Mouse (Mus musculus): ENCODE results near the gene Gm10721. TPM values are rescaled to one million over a fixed set of nuclear protein-coding genes. Genes with fewer than 3 reads are reported as not detected.
"Not testable (repeated sequence)": the region's sequence is repeated elsewhere in the genome, so short reads cannot be mapped to it uniquely, and the experiment has no call there.

Gene Gm10721
- total and polyA plus RNA-seq, 3 experiments: 0.27 TPM; not detected in 2

GRCm38 (mm10) chr9:3019835-3020727 lies 7.1 kb downstream of the Gm10721 start:
- not testable (repeated sequence) for DNase-seq (ENCODE audit: low read depth, low spot score); H3K4me1 ChIP-seq (ENCODE audit: control insufficient read depth in 1 of 2, insufficient read depth in 2 of 2, low read length in 2 of 2); H3K36me3 ChIP-seq (ENCODE audit: control insufficient read depth in 1 of 2, insufficient read depth in 2 of 2, low read length in 2 of 2)

GRCm38 (mm10) chr9:3022316-3023008 lies 9.5 kb downstream of the Gm10721 start:
- not testable (repeated sequence) for H3K27me3 ChIP-seq (ENCODE audit: control insufficient read depth in 1 of 2, insufficient read depth in 2 of 2, low read length in 2 of 2); H3K4me1 ChIP-seq (ENCODE audit: control insufficient read depth in 1 of 2, insufficient read depth in 2 of 2, low read length in 2 of 2); H3K36me3 ChIP-seq (ENCODE audit: control insufficient read depth in 1 of 2, insufficient read depth in 2 of 2, low read length in 2 of 2); H3K9me3 ChIP-seq (replicated peaks; ENCODE audit: insufficient read depth, low read length); H3K9ac ChIP-seq (ENCODE audit: control insufficient read depth, low read depth, low read length, poor library complexity, severe bottlenecking); H3K27ac ChIP-seq (ENCODE audit: control insufficient read depth, low read depth, low read length); H3K79me2 ChIP-seq (ENCODE audit: control insufficient read depth, insufficient read depth, low read length, poor library complexity); H3K4me3 ChIP-seq (ENCODE audit: control insufficient read depth in 1 of 2, insufficient read depth in 1 of 2, low read depth in 2 of 2, low read length in 2 of 2)
- DNase-seq (ENCODE audit: low read depth, low spot score): peak; percentile 70

More at GRCm38 (mm10) chr9:3019835-3020727, 7.1 kb downstream of the Gm10721 start:
- not testable (repeated sequence) for H3K27me3 ChIP-seq (ENCODE audit: control insufficient read depth in 1 of 2, insufficient read depth in 2 of 2, low read length in 2 of 2); H3K4me3 ChIP-seq (ENCODE audit: control insufficient read depth in 1 of 2, insufficient read depth in 1 of 2, low read depth in 2 of 2, low read length in 2 of 2); H3K27ac ChIP-seq (ENCODE audit: control insufficient read depth, low read depth, low read length); H3K79me2 ChIP-seq (ENCODE audit: control insufficient read depth, insufficient read depth, low read length, poor library complexity); H3K9me3 ChIP-seq (replicated peaks; ENCODE audit: insufficient read depth, low read length); H3K9ac ChIP-seq (ENCODE audit: control insufficient read depth, low read depth, low read length, poor library complexity, severe bottlenecking)

GRCm38 (mm10) chr9:3023312-3023984 lies 10.5 kb downstream of the Gm10721 start, which contains the start of gene Gm10718:
Gene Gm10718 (plus strand): TSS chr9:3023547.
- H3K27me3 ChIP-seq (ENCODE audit: control insufficient read depth in 1 of 2, insufficient read depth in 2 of 2, low read length in 2 of 2); H3K79me2 ChIP-seq (ENCODE audit: control insufficient read depth, insufficient read depth, low read length, poor library complexity); DNase-seq (ENCODE audit: low read depth, low spot score); H3K36me3 ChIP-seq (ENCODE audit: control insufficient read depth in 1 of 2, insufficient read depth in 2 of 2, low read length in 2 of 2); H3K4me3 ChIP-seq (ENCODE audit: control insufficient read depth in 1 of 2, insufficient read depth in 1 of 2, low read depth in 2 of 2, low read length in 2 of 2); H3K9me3 ChIP-seq (replicated peaks; ENCODE audit: insufficient read depth, low read length); H3K4me1 ChIP-seq (ENCODE audit: control insufficient read depth in 1 of 2, insufficient read depth in 2 of 2, low read length in 2 of 2); H3K27ac ChIP-seq (ENCODE audit: control insufficient read depth, low read depth, low read length); H3K9ac ChIP-seq (ENCODE audit: control insufficient read depth, low read depth, low read length, poor library complexity, severe bottlenecking): not testable (repeated sequence)

- DNase-seq (ENCODE audit: low read depth, low spot score); H3K4me1 ChIP-seq (ENCODE audit: control insufficient read depth in 1 of 2, insufficient read depth in 2 of 2, low read length in 2 of 2); H3K9ac ChIP-seq (ENCODE audit: control insufficient read depth, low read depth, low read length, poor library complexity, severe bottlenecking); H3K79me2 ChIP-seq (ENCODE audit: control insufficient read depth, insufficient read depth, low read length, poor library complexity); H3K36me3 ChIP-seq (ENCODE audit: control insufficient read depth in 1 of 2, insufficient read depth in 2 of 2, low read length in 2 of 2); H3K9me3 ChIP-seq (replicated peaks; ENCODE audit: insufficient read depth, low read length); H3K27ac ChIP-seq (ENCODE audit: control insufficient read depth, low read depth, low read length); H3K27me3 ChIP-seq (ENCODE audit: control insufficient read depth in 1 of 2, insufficient read depth in 2 of 2, low read length in 2 of 2); H3K4me3 ChIP-seq (ENCODE audit: control insufficient read depth in 1 of 2, insufficient read depth in 1 of 2, low read depth in 2 of 2, low read length in 2 of 2): not testable (repeated sequence)
These were observed 11.2 kb downstream of the Gm10721 start for GRCm38 (mm10) chr9:3023985-3024648.

- H3K4me3 ChIP-seq (ENCODE audit: control insufficient read depth in 1 of 2, insufficient read depth in 1 of 2, low read depth in 2 of 2, low read length in 2 of 2); H3K36me3 ChIP-seq (ENCODE audit: control insufficient read depth in 1 of 2, insufficient read depth in 2 of 2, low read length in 2 of 2); H3K9ac ChIP-seq (ENCODE audit: control insufficient read depth, low read depth, low read length, poor library complexity, severe bottlenecking); H3K79me2 ChIP-seq (ENCODE audit: control insufficient read depth, insufficient read depth, low read length, poor library complexity); H3K9me3 ChIP-seq (replicated peaks; ENCODE audit: insufficient read depth, low read length); H3K27me3 ChIP-seq (ENCODE audit: control insufficient read depth in 1 of 2, insufficient read depth in 2 of 2, low read length in 2 of 2); H3K27ac ChIP-seq (ENCODE audit: control insufficient read depth, low read depth, low read length); H3K4me1 ChIP-seq (ENCODE audit: control insufficient read depth in 1 of 2, insufficient read depth in 2 of 2, low read length in 2 of 2); DNase-seq (ENCODE audit: low read depth, low spot score): not testable (repeated sequence)
These were observed 12.1 kb downstream of the Gm10721 start, which contains the start of gene Gm10717 for GRCm38 (mm10) chr9:3024912-3025467. Gene Gm10717 (plus strand): TSS chr9:3025417.

- not testable (repeated sequence) for H3K4me1 ChIP-seq (ENCODE audit: control insufficient read depth in 1 of 2, insufficient read depth in 2 of 2, low read length in 2 of 2); H3K27ac ChIP-seq (ENCODE audit: control insufficient read depth, low read depth, low read length); H3K9ac ChIP-seq (ENCODE audit: control insufficient read depth, low read depth, low read length, poor library complexity, severe bottlenecking); H3K79me2 ChIP-seq (ENCODE audit: control insufficient read depth, insufficient read depth, low read length, poor library complexity); H3K36me3 ChIP-seq (ENCODE audit: control insufficient read depth in 1 of 2, insufficient read depth in 2 of 2, low read length in 2 of 2); DNase-seq (ENCODE audit: low read depth, low spot score); H3K4me3 ChIP-seq (ENCODE audit: control insufficient read depth in 1 of 2, insufficient read depth in 1 of 2, low read depth in 2 of 2, low read length in 2 of 2); H3K27me3 ChIP-seq (ENCODE audit: control insufficient read depth in 1 of 2, insufficient read depth in 2 of 2, low read length in 2 of 2); H3K9me3 ChIP-seq (replicated peaks; ENCODE audit: insufficient read depth, low read length)
These were observed 12.7 kb downstream of the Gm10721 start for GRCm38 (mm10) chr9:3025653-3026052.
